ENCODE assay signal across 27 mouse cellular contexts in genomic region chr12:31281100-31281591, GRCm38 (mm10). TPM values are rescaled to one million over a fixed set of nuclear protein-coding genes. Genes with fewer than 3 reads are reported as not detected.
DNase-seq lines count a peak whose midpoint lies in the region; ATAC-seq and TF ChIP-seq lines count a peak whose summit lies in the region.
"Had no signal": no experiment of that assay in that cellular context is flagged by ENCODE, and none has a peak within 500 bp of the region (broad histone marks: within the 10 kb centered on the region; RNA-seq: fewer than 3 reads in every experiment).

No protein-coding gene starts in this region.

- H3K4me2 ChIP-seq in heart, postnatal 0 days (ENCODE audit: low read depth, low read length): no peak overlapping the region
- no peak overlapping the region for H3K4me2 ChIP-seq in midbrain, embryonic 13.5 days (replicated peaks)
- no peak overlapping the region for H3K4me2 ChIP-seq in midbrain, postnatal 0 days (ENCODE audit: low read depth, low read length, poor library complexity, severe bottlenecking)
- no peak overlapping the region for H3K4me2 ChIP-seq in stomach, postnatal 0 days (replicated peaks; ENCODE audit: low read depth)
- H3K4me2 ChIP-seq: hindbrain, embryonic 12.5 days had no signal

- TF ChIP-seq CTCF in heart, postnatal 0 days (IDR thresholded peaks at IDR 0.05; ENCODE audit: low read depth): no peak
- TF ChIP-seq CTCF in midbrain, postnatal 0 days (IDR thresholded peaks at IDR 0.05): no peak
- no peak for TF ChIP-seq CTCF in stomach, postnatal 0 days (IDR thresholded peaks at IDR 0.05; ENCODE audit: low read depth)

- H3K27me3 ChIP-seq in heart, postnatal 0 days (ENCODE audit: control insufficient read depth, insufficient read depth, low read length): no peaks in the 10 kb centered on the region
- H3K27me3 ChIP-seq in midbrain, embryonic 13.5 days: peaks cover 4% of the 10 kb centered on the region; the same call in 1 of the 2 replicates
- H3K27me3 ChIP-seq in midbrain, postnatal 0 days (ENCODE audit: insufficient read depth, low read length): no peaks in the 10 kb centered on the region
- no peaks in the 10 kb centered on the region for H3K27me3 ChIP-seq in stomach, postnatal 0 days (ENCODE audit: control insufficient read depth, insufficient read depth, low read length)
- H3K27me3 ChIP-seq: CH12.LX; hindbrain, embryonic 12.5 days had no signal

- no peak overlapping the region for H3K4me3 ChIP-seq in heart, postnatal 0 days (ENCODE audit: low read depth, low read length)
- no peak overlapping the region for H3K4me3 ChIP-seq in midbrain, embryonic 13.5 days (replicated peaks)
- H3K4me3 ChIP-seq in midbrain, postnatal 0 days (ENCODE audit: low read depth, low read length): no peak overlapping the region
- H3K4me3 ChIP-seq in stomach, postnatal 0 days (ENCODE audit: low read depth, low read length): no peak overlapping the region
- H3K4me3 ChIP-seq: hindbrain, embryonic 12.5 days; layer of hippocampus, adult 2 months had no signal

- H3K4me1 ChIP-seq in heart, postnatal 0 days (ENCODE audit: control insufficient read depth, insufficient read depth): peaks cover 37% of the 10 kb centered on the region
- H3K4me1 ChIP-seq in midbrain, embryonic 13.5 days (replicated peaks): peaks cover 8% of the 10 kb centered on the region
- H3K4me1 ChIP-seq in midbrain, postnatal 0 days (ENCODE audit: insufficient read depth, low read length): no peaks in the 10 kb centered on the region
- H3K4me1 ChIP-seq in stomach, postnatal 0 days (replicated peaks; ENCODE audit: control insufficient read depth, insufficient read depth): peaks cover 2% of the 10 kb centered on the region; the same call in 1 of the 2 replicates
- H3K4me1 ChIP-seq: hindbrain, embryonic 12.5 days had no signal

- intact Hi-C loops in gastrocnemius, postnatal 14 days (cut with DNase I; ENCODE audit: low total_unique reads): no loop called here

- H3K27ac ChIP-seq in heart, postnatal 0 days (ENCODE audit: low read depth): peak overlapping the region; percentile 84
- no peak overlapping the region for H3K27ac ChIP-seq in midbrain, embryonic 13.5 days
- no peak overlapping the region for H3K27ac ChIP-seq in midbrain, postnatal 0 days (ENCODE audit: low read depth, low read length)
- peak overlapping the region; percentile 9; the same call in 1 of the 2 replicates for H3K27ac ChIP-seq in stomach, postnatal 0 days (replicated peaks)
- H3K27ac ChIP-seq: hindbrain, embryonic 12.5 days; layer of hippocampus, adult 2 months; macrophage had no signal

- no peak for TF ChIP-seq EP300 in heart, postnatal 0 days (IDR thresholded peaks at IDR 0.05; ENCODE audit: low read depth)
- no peak for TF ChIP-seq EP300 in stomach, postnatal 0 days (optimal IDR thresholded peaks at IDR 0.05)

- H3K9ac ChIP-seq in heart, postnatal 0 days (replicated peaks; ENCODE audit: low read depth, low read length): no peak overlapping the region
- H3K9ac ChIP-seq in midbrain, embryonic 13.5 days (replicated peaks): no peak overlapping the region
- no peak overlapping the region for H3K9ac ChIP-seq in midbrain, postnatal 0 days (replicated peaks; ENCODE audit: low read length, poor library complexity, severe bottlenecking)
- no peak overlapping the region for H3K9ac ChIP-seq in stomach, postnatal 0 days (ENCODE audit: low read length)
- H3K9ac ChIP-seq: hindbrain, embryonic 12.5 days had no signal

- no peaks in the 10 kb centered on the region for H3K9me3 ChIP-seq in heart, postnatal 0 days (replicated peaks; ENCODE audit: control insufficient read depth, low read length)
- H3K9me3 ChIP-seq in midbrain, embryonic 13.5 days: no peaks in the 10 kb centered on the region
- no peaks in the 10 kb centered on the region for H3K9me3 ChIP-seq in midbrain, postnatal 0 days (ENCODE audit: low read length)
- H3K9me3 ChIP-seq in stomach, postnatal 0 days (ENCODE audit: control insufficient read depth, low read length): no peaks in the 10 kb centered on the region
- H3K9me3 ChIP-seq: hindbrain, embryonic 12.5 days had no signal

- no peak for ATAC-seq in heart, postnatal 0 days (ENCODE audit: insufficient read depth, low read depth)
- ATAC-seq in midbrain, embryonic 13.5 days: peak; percentile 53; the same call in 1 of the 2 replicates
- ATAC-seq in midbrain, postnatal 0 days (ENCODE audit: low FRiP score): no peak
- peak; percentile 23; the same call in 1 of the 2 replicates for ATAC-seq in stomach, postnatal 0 days (ENCODE audit: low FRiP score, low TSS enrichment)

- DNase-seq in heart, adult 11 months: peak; percentile 79
- no peak for DNase-seq in heart, adult 18-20 months
- no peak for DNase-seq in heart, postnatal 0 days (ENCODE audit: low spot score)
- no peak for DNase-seq in heart, adult 9 months (ENCODE audit: low spot score in 2 of 2)
- no peak for DNase-seq in midbrain, postnatal 0 days (ENCODE audit: low spot score)
- DNase-seq in stomach, postnatal 0 days (ENCODE audit: low spot score): no peak
- DNase-seq in gastrocnemius, postnatal 14 days: no peak
- DNase-seq: adrenal gland, postnatal 36 days; cerebellum, adult 2 months; cerebellum, postnatal 36 days; kidney, adult 8-10 months; kidney, postnatal 14 days; liver; right cerebral cortex, postnatal 25 days had no signal

- WGBS in heart, postnatal 0 days: 74% methylated on average over 9 of the region's 9 CpGs
- WGBS in midbrain, embryonic 13.5 days: 21% methylated on average over 9 of the region's 9 CpGs
- 24% methylated on average over 9 of the region's 9 CpGs for WGBS in midbrain, postnatal 0 days
- 56% methylated on average over 9 of the region's 9 CpGs for WGBS in stomach, postnatal 0 days

- peaks cover 96% of the 10 kb centered on the region for H3K36me3 ChIP-seq in heart, postnatal 0 days (replicated peaks; ENCODE audit: control insufficient read depth, insufficient read depth, low read length)
- H3K36me3 ChIP-seq in midbrain, embryonic 13.5 days: no peaks in the 10 kb centered on the region
- H3K36me3 ChIP-seq in midbrain, postnatal 0 days (ENCODE audit: insufficient read depth, low read length): no peaks in the 10 kb centered on the region
- H3K36me3 ChIP-seq in stomach, postnatal 0 days (ENCODE audit: control insufficient read depth, insufficient read depth, low read length): peaks cover 23% of the 10 kb centered on the region

RNA-seq across cellular contexts. Expression of gene Lamb1, which starts 16.1 kb away (rescaled TPM):
- 10 to 100 TPM; 49.0 to 56.0 TPM for total RNA-seq in heart, adult 18-20 months (2021)
- total RNA-seq in heart, postnatal 0 days (2014; rRNA removed; ENCODE audit: low replicate concordance): 189 TPM in 2 replicates
- polyA plus RNA-seq in heart, postnatal 0 days (2015; fragmentation: Nextera tagmentation; extraction: Ambion mirVana): 53.2 and 60.8 TPM in 2 replicates
- 12.4 and 15.4 TPM in 2 replicates for polyA plus RNA-seq in midbrain, embryonic 13.5 days (2015; fragmentation: Nextera tagmentation; extraction: Ambion mirVana)
- 19.5 and 24.6 TPM in 2 replicates for total RNA-seq in midbrain, postnatal 0 days (2014; rRNA removed)
- polyA plus RNA-seq in midbrain, postnatal 0 days (2015; fragmentation: Nextera tagmentation; extraction: Ambion mirVana): 7.6 and 8.1 TPM in 2 replicates
- polyA plus RNA-seq in stomach, postnatal 0 days (2015; fragmentation: Nextera tagmentation; extraction: Ambion mirVana): 30.6 and 31.7 TPM in 2 replicates
- 100 to 1,000 TPM; 102 to 120 TPM for total RNA-seq in gastrocnemius, postnatal 14 days (2021)
- total RNA-seq: MEL had no signal

RNA-seq across cellular contexts. Expression of gene Gm6993, which starts 40.6 kb away (rescaled TPM):
- not detected for total RNA-seq in heart, adult 18-20 months (2021)
- total RNA-seq in heart, postnatal 0 days (2014; rRNA removed; ENCODE audit: low replicate concordance): not detected in 2 replicates
- polyA plus RNA-seq in heart, postnatal 0 days (2015; fragmentation: Nextera tagmentation; extraction: Ambion mirVana): not detected in 2 replicates
- not detected in 2 replicates for polyA plus RNA-seq in midbrain, embryonic 13.5 days (2015; fragmentation: Nextera tagmentation; extraction: Ambion mirVana)
- total RNA-seq in midbrain, postnatal 0 days (2014; rRNA removed): not detected in 2 replicates
- not detected in 2 replicates for polyA plus RNA-seq in midbrain, postnatal 0 days (2015; fragmentation: Nextera tagmentation; extraction: Ambion mirVana)
- polyA plus RNA-seq in stomach, postnatal 0 days (2015; fragmentation: Nextera tagmentation; extraction: Ambion mirVana): not detected in 2 replicates
- total RNA-seq in gastrocnemius, postnatal 14 days (2021): not detected
- total RNA-seq: adrenal gland, postnatal 36 days; CH12.LX; gastrocnemius, adult 18-20 months; layer of hippocampus, adult 2 months; left cerebral cortex, adult 18-20 months; left cerebral cortex, postnatal 36 days; MEL had no signal
- polyA plus RNA-seq: cerebellum, adult 2 months; gonadal fat pad, adult 2 months; hindbrain, embryonic 12.5 days; liver, embryonic 16.5 days; macrophage; spleen, adult 2 months; stomach, embryonic 16.5 days had no signal

Comparison
In these comparisons a context has a peak if more than half of its experiments do, and no peak if none do; other contexts are left out.
1. ATAC-seq: peak in midbrain, embryonic 13.5 days (single experiment) and stomach, postnatal 0 days (single experiment); none in heart, postnatal 0 days (single experiment) and midbrain, postnatal 0 days (single experiment).
2. H3K27ac ChIP-seq: peak in heart, postnatal 0 days (single experiment) and stomach, postnatal 0 days (single experiment); none in midbrain, embryonic 13.5 days (single experiment) and midbrain, postnatal 0 days (single experiment).